Mouse (Mus musculus): ENCODE measurements around the gene Gm14214. TPM values are rescaled to one million over a fixed set of nuclear protein-coding genes. Genes with fewer than 3 reads are reported as not detected.

Gene Gm14214
- polyA plus RNA-seq, 1 experiment from 2014 or later: not detected

DNA sequence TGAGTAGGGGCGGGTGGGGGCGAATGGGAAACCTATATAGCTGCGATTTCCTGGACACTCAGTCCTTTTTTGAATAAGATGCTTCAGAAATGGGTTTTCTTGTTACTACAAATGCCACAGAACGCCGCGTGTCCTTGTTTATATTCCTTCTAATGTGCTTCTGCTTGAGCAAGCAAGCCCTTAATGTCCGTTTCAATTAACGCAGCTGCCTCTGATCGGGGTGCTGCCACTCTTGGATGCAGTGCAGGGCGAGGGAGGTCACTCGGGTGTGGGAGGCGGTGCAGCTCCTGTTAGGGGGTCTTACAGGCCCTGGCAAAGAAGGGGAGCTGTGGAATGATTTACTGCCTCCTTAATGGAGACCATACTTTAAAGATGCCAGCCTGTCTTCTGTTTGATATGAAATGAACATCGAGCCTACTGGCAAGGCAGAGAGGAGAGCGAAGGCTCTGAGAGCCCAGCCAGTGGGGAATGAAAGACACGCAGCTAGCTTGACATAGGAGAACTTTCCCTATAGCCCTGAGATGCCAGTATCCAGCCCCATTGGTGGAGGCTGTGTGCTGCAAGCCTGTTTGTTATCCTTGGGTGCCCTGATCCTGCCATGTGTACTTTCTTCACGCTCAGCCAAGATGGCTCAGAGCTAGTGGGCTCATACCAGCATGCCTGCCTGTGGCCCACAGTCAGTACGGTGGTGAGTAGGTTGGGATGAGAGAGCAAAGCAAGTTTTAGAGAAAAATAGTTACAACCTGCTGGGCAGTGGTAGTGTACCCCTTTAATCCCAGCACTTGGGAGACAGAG is 13.2 kb upstream of the Gm14214 start:
- no peak overlapping the region for H3K4me3 ChIP-seq (ENCODE audit: low read depth, low read length)
- no peak overlapping the region for H3K27ac ChIP-seq (ENCODE audit: low read depth, low read length)
- ATAC-seq (ENCODE audit: low FRiP score) (no peak), DNase-seq (ENCODE audit: low spot score, missing footprints) (no peak)
- peaks cover 3% of the 10 kb centered on the region for H3K4me1 ChIP-seq (ENCODE audit: control insufficient read depth, insufficient read depth, low read length)
- H3K9me3 ChIP-seq (ENCODE audit: control insufficient read depth, low read length): no peaks in the 10 kb centered on the region
- no peak overlapping the region for H3K9ac ChIP-seq (ENCODE audit: low read length)
- H3K27me3 ChIP-seq (ENCODE audit: control insufficient read depth, insufficient read depth, low read length): no peaks in the 10 kb centered on the region
- H3K4me2 ChIP-seq: no peak overlapping the region
- no peaks in the 10 kb centered on the region for H3K36me3 ChIP-seq (ENCODE audit: control insufficient read depth, insufficient read depth, low read length)
- WGBS: 77% methylated on average over 17 of the region's 17 CpGs

DNA sequence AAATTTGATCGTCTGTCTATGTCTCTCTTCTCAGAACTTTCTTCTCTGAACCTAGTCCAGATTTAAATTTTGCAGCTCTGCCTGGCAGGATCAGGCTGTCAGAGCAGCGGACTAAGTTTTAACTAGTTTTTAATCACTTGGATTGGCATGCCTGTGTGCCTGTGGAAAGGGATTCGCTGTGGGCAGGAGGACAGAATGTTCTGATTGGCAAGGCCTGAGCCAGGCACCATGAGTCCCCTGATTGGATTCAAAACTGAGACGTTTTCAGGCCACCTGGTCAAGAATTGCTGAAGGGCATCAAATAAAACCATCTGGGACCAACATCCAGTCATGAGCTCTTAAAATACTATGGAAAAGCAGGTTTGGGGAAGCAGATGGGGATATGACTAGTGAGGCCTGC is 12.5 kb upstream of the Gm14214 start:
- no peak overlapping the region for H3K4me2 ChIP-seq
- H3K36me3 ChIP-seq (ENCODE audit: control insufficient read depth, insufficient read depth, low read length): no peaks in the 10 kb centered on the region
- no peaks in the 10 kb centered on the region for H3K9me3 ChIP-seq (ENCODE audit: control insufficient read depth, low read length)
- DNase-seq (ENCODE audit: low spot score, missing footprints): no peak
- no peak overlapping the region for H3K9ac ChIP-seq (ENCODE audit: low read length)
- peaks cover 3% of the 10 kb centered on the region for H3K4me1 ChIP-seq (ENCODE audit: control insufficient read depth, insufficient read depth, low read length)
- H3K27me3 ChIP-seq (ENCODE audit: control insufficient read depth, insufficient read depth, low read length): no peaks in the 10 kb centered on the region
- no peak overlapping the region for H3K27ac ChIP-seq (ENCODE audit: low read depth, low read length)
- H3K4me3 ChIP-seq (ENCODE audit: low read depth, low read length): no peak overlapping the region
- no peak for ATAC-seq (ENCODE audit: low FRiP score)
- WGBS: 77% methylated on average over 4 of the region's 4 CpGs

DNA sequence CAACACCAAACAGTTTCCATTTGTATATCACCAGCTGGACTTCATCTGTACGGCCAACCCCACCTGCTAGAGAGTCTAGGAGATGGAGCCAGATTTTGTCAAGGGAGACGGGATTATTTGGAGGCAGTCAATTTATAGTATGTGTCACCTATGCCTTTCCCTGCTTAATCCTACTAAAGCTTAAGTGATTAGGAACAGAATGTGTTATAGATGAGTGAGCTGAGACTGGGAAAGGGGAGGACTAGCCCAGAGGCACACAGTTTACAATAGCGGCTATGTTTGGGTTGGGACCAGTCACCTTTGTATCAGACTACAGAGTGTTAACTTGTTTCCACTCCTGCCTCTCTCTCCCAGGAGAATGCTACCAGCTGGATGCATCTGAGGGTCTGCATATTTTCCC is 9.8 kb upstream of the Gm14214 start:
- H3K9ac ChIP-seq (ENCODE audit: low read length): no peak overlapping the region

DNA sequence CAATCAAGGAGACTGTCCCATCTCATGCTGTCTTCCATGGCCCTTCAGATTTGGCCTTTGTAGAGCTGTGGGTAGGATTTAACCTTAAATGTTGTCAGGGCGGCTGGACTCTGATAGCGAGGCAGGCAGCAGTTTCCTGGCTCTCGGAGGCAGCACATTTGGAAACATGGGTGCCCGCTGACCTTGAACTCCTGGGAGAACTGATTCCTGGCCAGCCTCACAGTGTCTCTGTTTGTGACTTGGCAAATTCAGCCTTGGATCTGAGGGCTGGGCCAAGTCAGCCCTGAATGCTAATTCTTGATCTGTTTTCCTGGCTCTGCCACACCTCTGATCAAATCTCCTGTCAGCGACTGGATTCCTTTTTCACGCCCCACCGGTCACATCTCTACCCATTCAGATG is 6.7 kb upstream of the Gm14214 start:
- Histone ChIP-seq H3K4me2 (no peak overlapping the region), H3K27me3 (ENCODE audit: control insufficient read depth, insufficient read depth, low read length) (no peaks in the 10 kb centered on the region), H3K4me1 (ENCODE audit: control insufficient read depth, insufficient read depth, low read length) (no peaks in the 10 kb centered on the region), H3K36me3 (ENCODE audit: control insufficient read depth, insufficient read depth, low read length) (no peaks in the 10 kb centered on the region), H3K27ac (ENCODE audit: low read depth, low read length) (no peak overlapping the region), H3K9me3 (ENCODE audit: control insufficient read depth, low read length) (no peaks in the 10 kb centered on the region), H3K9ac (ENCODE audit: low read length) (no peak overlapping the region), H3K4me3 (ENCODE audit: low read depth, low read length) (no peak overlapping the region)
- ATAC-seq (ENCODE audit: low FRiP score) (no peak), DNase-seq (ENCODE audit: low spot score, missing footprints) (no peak)
- WGBS: 74% methylated on average over 7 of the region's 7 CpGs

More for the DNA sequence above, 9.8 kb upstream of the Gm14214 start:
- no peaks in the 10 kb centered on the region for H3K9me3 ChIP-seq (ENCODE audit: control insufficient read depth, low read length)
- no peak overlapping the region for H3K4me3 ChIP-seq (ENCODE audit: low read depth, low read length)
- H3K27ac ChIP-seq (ENCODE audit: low read depth, low read length): no peak overlapping the region
- H3K36me3 ChIP-seq (ENCODE audit: control insufficient read depth, insufficient read depth, low read length): no peaks in the 10 kb centered on the region
- no peak for ATAC-seq (ENCODE audit: low FRiP score)
- no peak overlapping the region for H3K4me2 ChIP-seq
- 44% methylated on average over 3 of the region's 3 CpGs for WGBS
- no peaks in the 10 kb centered on the region for H3K27me3 ChIP-seq (ENCODE audit: control insufficient read depth, insufficient read depth, low read length)
- H3K4me1 ChIP-seq (ENCODE audit: control insufficient read depth, insufficient read depth, low read length): no peaks in the 10 kb centered on the region; the same call in 1 of the 2 replicates
- DNase-seq (ENCODE audit: low spot score, missing footprints): no peak

DNA sequence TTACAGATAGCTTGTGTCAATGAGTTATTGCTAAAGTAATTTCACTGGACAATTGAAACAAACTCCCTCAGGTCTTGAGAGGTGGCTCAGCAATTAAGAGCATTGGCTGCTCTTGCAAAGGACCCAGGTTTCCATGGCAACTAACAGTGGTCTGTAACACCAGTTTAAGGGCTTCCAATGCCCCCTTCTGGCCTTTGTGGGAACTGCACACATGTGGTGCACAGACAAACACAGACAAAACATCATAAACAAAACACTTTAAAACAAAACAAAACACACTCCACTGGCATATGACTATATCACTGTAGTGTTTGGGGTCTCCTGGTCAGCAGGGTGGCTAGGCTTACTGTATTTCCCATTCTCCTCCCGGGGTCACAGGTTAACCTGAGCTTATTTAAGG is 4.2 kb upstream of the Gm14214 start:
- H3K36me3 ChIP-seq (ENCODE audit: control insufficient read depth, insufficient read depth, low read length): no peaks in the 10 kb centered on the region
- DNase-seq (ENCODE audit: low spot score, missing footprints) (peak; percentile 91), ATAC-seq (ENCODE audit: low FRiP score) (no peak)
- no peaks in the 10 kb centered on the region for H3K9me3 ChIP-seq (ENCODE audit: control insufficient read depth, low read length)
- no peak overlapping the region for H3K27ac ChIP-seq (ENCODE audit: low read depth, low read length)
- no peak overlapping the region for H3K4me2 ChIP-seq
- H3K4me1 ChIP-seq (ENCODE audit: control insufficient read depth, insufficient read depth, low read length): no peaks in the 10 kb centered on the region
- H3K4me3 ChIP-seq (ENCODE audit: low read depth, low read length): no peak overlapping the region
- H3K9ac ChIP-seq (ENCODE audit: low read length): no peak overlapping the region
- 81% methylated on average over 1 of the region's 1 CpGs for WGBS
- H3K27me3 ChIP-seq (ENCODE audit: control insufficient read depth, insufficient read depth, low read length): no peaks in the 10 kb centered on the region

DNA sequence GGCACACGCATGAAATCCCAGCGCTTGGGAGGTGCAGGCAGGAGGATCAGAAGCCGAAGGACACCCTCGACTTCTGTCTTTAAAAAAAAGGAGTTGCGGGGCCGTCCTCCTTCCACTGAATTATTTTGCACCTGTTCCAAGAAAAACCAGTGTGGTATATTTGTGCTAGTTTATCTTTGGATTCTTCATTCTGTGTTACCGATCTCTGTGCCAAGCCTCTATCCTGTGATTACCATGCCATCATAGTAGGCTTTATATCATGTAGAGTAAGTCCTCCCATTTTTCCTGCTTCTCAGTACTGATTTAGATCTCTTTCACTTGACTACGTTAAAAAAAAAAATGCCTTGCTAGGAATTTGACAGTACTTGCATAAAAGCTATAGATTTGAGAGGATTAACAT is 1.8 kb upstream of the Gm14214 start:
- ATAC-seq (ENCODE audit: low FRiP score) (no peak), DNase-seq (ENCODE audit: low spot score, missing footprints) (no peak)
- Histone ChIP-seq H3K36me3 (ENCODE audit: control insufficient read depth, insufficient read depth, low read length) (no peaks in the 10 kb centered on the region), H3K4me1 (ENCODE audit: control insufficient read depth, insufficient read depth, low read length) (no peaks in the 10 kb centered on the region), H3K9ac (ENCODE audit: low read length) (no peak overlapping the region), H3K27me3 (ENCODE audit: control insufficient read depth, insufficient read depth, low read length) (no peaks in the 10 kb centered on the region), H3K4me3 (ENCODE audit: low read depth, low read length) (no peak overlapping the region), H3K9me3 (ENCODE audit: control insufficient read depth, low read length) (no peaks in the 10 kb centered on the region), H3K4me2 (no peak overlapping the region), H3K27ac (ENCODE audit: low read depth, low read length) (no peak overlapping the region)
- WGBS: 83% methylated on average over 8 of the region's 8 CpGs

DNA sequence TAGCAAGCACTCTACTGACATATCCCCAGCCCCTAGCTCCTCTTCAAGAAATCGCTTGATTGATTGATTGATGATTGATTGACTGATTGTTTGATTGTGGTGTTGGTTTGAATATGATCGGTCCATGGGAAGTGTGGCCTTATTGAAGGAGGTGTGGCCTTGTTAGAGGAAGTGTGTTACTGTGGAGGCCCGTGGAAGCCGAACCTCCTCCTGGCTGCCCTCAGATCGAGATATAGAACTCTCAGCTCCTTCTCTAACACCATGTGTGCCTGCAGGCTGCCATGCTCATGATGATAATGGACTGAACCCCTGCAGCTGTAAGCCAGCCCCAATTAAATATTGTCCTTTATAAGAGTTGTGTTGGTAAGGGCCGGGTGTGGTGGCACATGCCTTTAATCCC is 2.8 kb downstream of the Gm14214 start:
- Histone ChIP-seq H3K4me3 (ENCODE audit: low read depth, low read length) (no peak overlapping the region), H3K4me1 (ENCODE audit: control insufficient read depth, insufficient read depth, low read length) (no peaks in the 10 kb centered on the region), H3K4me2 (no peak overlapping the region), H3K36me3 (ENCODE audit: control insufficient read depth, insufficient read depth, low read length) (no peaks in the 10 kb centered on the region), H3K27me3 (ENCODE audit: control insufficient read depth, insufficient read depth, low read length) (no peaks in the 10 kb centered on the region), H3K27ac (ENCODE audit: low read depth, low read length) (no peak overlapping the region), H3K9me3 (ENCODE audit: control insufficient read depth, low read length) (no peaks in the 10 kb centered on the region), H3K9ac (ENCODE audit: low read length) (no peak overlapping the region)
- ATAC-seq (ENCODE audit: low FRiP score): no peak
- DNase-seq (ENCODE audit: low spot score, missing footprints): no peak
- WGBS: 85% methylated on average over 6 of the region's 6 CpGs

DNA sequence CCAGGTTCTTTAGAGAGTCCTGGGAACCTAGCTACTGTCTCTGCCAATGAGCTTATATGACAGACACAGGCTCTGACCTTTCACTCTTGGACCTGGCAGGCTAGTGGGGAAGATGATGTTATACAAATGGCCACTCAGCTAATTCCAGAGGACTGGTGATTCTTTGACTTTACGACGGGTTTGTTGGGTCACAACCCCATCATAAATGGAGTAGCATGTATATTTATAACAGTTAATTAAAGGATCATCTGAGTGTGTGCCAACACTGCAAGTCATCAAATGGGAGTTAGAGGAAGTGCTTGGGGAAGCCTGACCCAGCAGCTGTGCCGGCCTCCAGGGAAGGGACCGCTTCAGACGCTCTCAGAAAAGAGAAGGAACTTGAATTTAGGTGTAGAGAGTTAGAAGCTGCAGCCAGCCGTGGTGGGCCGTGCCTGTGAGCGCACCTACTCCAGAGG is 4.2 kb downstream of the Gm14214 start:
- Histone ChIP-seq H3K4me1 (ENCODE audit: control insufficient read depth, insufficient read depth, low read length) (no peaks in the 10 kb centered on the region), H3K9me3 (ENCODE audit: control insufficient read depth, low read length) (no peaks in the 10 kb centered on the region), H3K27me3 (ENCODE audit: control insufficient read depth, insufficient read depth, low read length) (no peaks in the 10 kb centered on the region), H3K9ac (ENCODE audit: low read length) (no peak overlapping the region), H3K4me2 (no peak overlapping the region), H3K36me3 (ENCODE audit: control insufficient read depth, insufficient read depth, low read length) (no peaks in the 10 kb centered on the region), H3K4me3 (ENCODE audit: low read depth, low read length) (no peak overlapping the region), H3K27ac (ENCODE audit: low read depth, low read length) (no peak overlapping the region)
- no peak for ATAC-seq (ENCODE audit: low FRiP score)
- no peak for DNase-seq (ENCODE audit: low spot score, missing footprints)
- 79% methylated on average over 8 of the region's 8 CpGs for WGBS

DNA sequence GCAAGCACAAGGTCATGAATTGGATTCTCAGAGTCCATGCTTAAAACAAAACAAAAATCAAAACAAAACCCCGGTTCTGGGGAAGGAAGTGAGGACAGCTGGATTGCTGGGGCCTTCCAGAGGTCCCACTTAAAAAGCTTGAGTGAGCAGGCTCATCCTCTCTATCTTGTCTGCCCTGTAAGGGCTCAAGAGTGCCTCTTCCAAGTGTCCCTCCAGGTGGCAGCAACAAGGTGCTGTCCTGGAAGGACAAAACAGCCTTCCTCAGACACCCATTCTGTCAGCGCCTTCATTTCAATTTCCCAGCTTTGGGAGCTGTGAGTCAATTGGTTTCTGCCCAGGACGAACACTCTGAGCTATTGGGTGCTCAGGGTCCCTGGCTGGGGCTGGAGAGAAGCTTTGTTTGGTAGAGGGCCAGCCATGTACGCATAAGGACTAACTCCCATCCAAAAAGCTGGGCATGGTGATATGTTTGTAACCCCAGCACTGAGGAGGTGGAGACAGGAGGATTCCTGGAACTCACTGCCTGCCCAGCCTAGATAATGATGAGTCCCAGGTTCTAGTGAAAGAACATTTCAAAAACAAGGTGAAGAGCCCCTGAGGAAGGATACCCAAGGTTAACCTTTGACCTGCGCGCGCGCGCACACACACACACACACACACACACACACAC is 4.9 kb downstream of the Gm14214 start:
- H3K27ac ChIP-seq (ENCODE audit: low read depth, low read length): no peak overlapping the region
- ATAC-seq (ENCODE audit: low FRiP score) (no peak), DNase-seq (ENCODE audit: low spot score, missing footprints) (no peak)
- no peaks in the 10 kb centered on the region for H3K9me3 ChIP-seq (ENCODE audit: control insufficient read depth, low read length)
- 81% methylated on average over 9 of the region's 9 CpGs for WGBS
- no peaks in the 10 kb centered on the region for H3K4me1 ChIP-seq (ENCODE audit: control insufficient read depth, insufficient read depth, low read length)
- H3K4me2 ChIP-seq: no peak overlapping the region
- H3K27me3 ChIP-seq (ENCODE audit: control insufficient read depth, insufficient read depth, low read length): no peaks in the 10 kb centered on the region
- no peak overlapping the region for H3K4me3 ChIP-seq (ENCODE audit: low read depth, low read length)
- no peak overlapping the region for H3K9ac ChIP-seq (ENCODE audit: low read length)
- H3K36me3 ChIP-seq (ENCODE audit: control insufficient read depth, insufficient read depth, low read length): no peaks in the 10 kb centered on the region
